Mouse (Mus musculus) intestine, embryonic 15.5 days (tissue): ENCODE data around the gene Clec4d. TPM values are rescaled to one million over a fixed set of nuclear protein-coding genes. Genes with fewer than 3 reads are reported as not detected.
"Not testable (repeated sequence)": the region's sequence is repeated elsewhere in the genome, so short reads cannot be mapped to it uniquely, and the experiment has no call there.

Experiments
- ATAC-seq: fragments of 200-750 bp; cut with Nextera tagmentation; 2 replicates; pipeline ENCODE4 v1.8.0; 2017; ENCODE audit warnings: moderate TSS enrichment, moderate library complexity
- H3K27ac ChIP-seq: fragments of 300-500 bp; sonication (generic); 2 replicates; pipeline ENCODE4 v1.5.1; 2015; ENCODE audit warnings: mild to moderate bottlenecking, inconsistent platforms
- H3K27me3 ChIP-seq: fragments of 300-500 bp; sonication (generic); replicated peaks from 2 replicates; pipeline ENCODE4 v1.6.1; 2015; ENCODE audit warnings: inconsistent platforms
- H3K36me3 ChIP-seq: fragments of 300-500 bp; sonication (generic); 2 replicates; pipeline ENCODE4 v1.6.1; 2015; ENCODE audit warnings: inconsistent platforms
- H3K4me1 ChIP-seq: fragments of 300-500 bp; sonication (generic); replicated peaks from 2 replicates; pipeline ENCODE4 v1.6.1; 2015; ENCODE audit warnings: inconsistent platforms
- H3K4me2 ChIP-seq: fragments of 300-500 bp; sonication (generic); replicated peaks from 2 replicates; pipeline ENCODE4 v1.6.1; 2015; ENCODE audit warnings: mild to moderate bottlenecking, inconsistent platforms
- H3K4me3 ChIP-seq: fragments of 300-500 bp; sonication (generic); replicated peaks from 2 replicates; pipeline ENCODE4 v1.5.1; 2015; ENCODE audit warnings: inconsistent platforms
- H3K9ac ChIP-seq: fragments of 300-500 bp; sonication (generic); 2 replicates; pipeline ENCODE4 v1.6.1; 2015; ENCODE audit warnings: inconsistent platforms
- H3K9me3 ChIP-seq: fragments of 300-500 bp; sonication (generic); 2 replicates; pipeline ENCODE4 v1.6.1; 2016; ENCODE audit warnings: inconsistent platforms
- WGBS: fragments of 180-500 bp; shearing (Covaris S2); methylation state at CpG from one replicate; pipeline ENCODE4 v1.1.7; 2015; 5-methylcytosine and 5-hydroxymethylcytosine counted together
- polyA plus RNA-seq: library from polyadenylated mRNA; unstranded; fragments of >200 nt; fragmentation: Nextera tagmentation; extraction: Ambion mirVana; gene quantifications from 2 replicates; pipeline ENCODE4 v1.2.1, GENCODE M21; 2015

The Clec4d gene
- 0.18 TPM in 1 of 2 replicates, not detected in the other for polyA plus RNA-seq

GRCm38 (mm10) chr6:123261555-123262161, at the start of gene Clec4d:
Gene Clec4d (plus strand): TSS chr6:123262111.
- Histone ChIP-seq H3K27ac (no peak within 1 kb of the TSS), H3K9me3 (no peaks in the 10 kb centered on the region), H3K4me1 (no peaks in the 10 kb centered on the region), H3K27me3 (no peaks in the 10 kb centered on the region), H3K9ac (no peak within 1 kb of the TSS), H3K4me3 (no peak within 1 kb of the TSS), H3K4me2 (no peak within 1 kb of the TSS), H3K36me3 (no peaks in the 10 kb centered on the region)
- 71% methylated on average over 4 of the region's 4 CpGs for WGBS
- ATAC-seq, result no peak

DNA sequence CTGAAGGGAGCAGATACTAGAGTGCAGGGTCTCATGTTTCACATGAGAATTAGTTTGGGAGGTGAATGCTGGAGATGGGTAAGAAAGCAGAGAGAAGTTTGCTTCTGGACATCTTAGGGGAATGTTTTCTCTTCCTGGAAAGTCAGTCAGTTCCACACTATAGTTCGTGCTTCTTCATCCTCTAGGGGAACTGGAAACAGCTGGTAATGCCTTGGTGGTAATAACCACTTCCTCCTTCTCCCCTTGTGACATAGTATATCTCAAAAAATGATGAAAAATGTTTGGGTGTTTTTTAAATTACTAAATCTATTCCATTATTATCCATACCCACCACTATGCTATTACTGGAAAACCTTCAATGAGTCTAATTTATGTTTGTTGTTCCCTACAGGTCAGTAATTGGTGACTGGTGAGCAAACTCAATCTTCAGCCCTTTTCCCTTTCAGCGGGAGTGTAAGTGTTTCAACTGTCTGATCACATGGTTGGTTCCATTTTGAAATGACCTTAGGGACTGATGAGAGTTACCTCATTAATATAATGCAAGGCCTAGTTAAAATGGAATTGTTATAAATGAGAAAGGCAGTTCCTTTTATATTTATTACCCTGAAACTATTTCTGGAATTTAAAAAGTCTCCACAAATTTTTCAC, 34.3 kb upstream of the Clec4d start:
- Histone ChIP-seq H3K4me1 (no peaks in the 10 kb centered on the region), H3K9me3 (no peaks in the 10 kb centered on the region), H3K36me3 (no peaks in the 10 kb centered on the region), H3K4me3 (no peak overlapping the region), H3K27me3 (no peaks in the 10 kb centered on the region), H3K27ac (no peak overlapping the region), H3K9ac (no peak overlapping the region), H3K4me2 (no peak overlapping the region)
- WGBS, result 44% methylated on average over 2 of the region's 2 CpGs
- no peak for ATAC-seq

- Histone ChIP-seq H3K27ac (no peak within 1 kb of the TSS), H3K4me2 (no peak within 1 kb of the TSS), H3K9ac (no peak within 1 kb of the TSS), H3K4me1 (no peaks in the 10 kb centered on the region), H3K9me3 (no peaks in the 10 kb centered on the region), H3K36me3 (no peaks in the 10 kb centered on the region), H3K27me3 (no peaks in the 10 kb centered on the region), H3K4me3 (no peak within 1 kb of the TSS)
- ATAC-seq, result no peak
- WGBS, result 47% methylated on average over 3 of the region's 3 CpGs
Measured at GRCm38 (mm10) chr6:123229644-123230043, 32.3 kb upstream of the Clec4d start, which contains the start of gene Clec4n. Gene Clec4n (plus strand): TSS chr6:123229843.

DNA sequence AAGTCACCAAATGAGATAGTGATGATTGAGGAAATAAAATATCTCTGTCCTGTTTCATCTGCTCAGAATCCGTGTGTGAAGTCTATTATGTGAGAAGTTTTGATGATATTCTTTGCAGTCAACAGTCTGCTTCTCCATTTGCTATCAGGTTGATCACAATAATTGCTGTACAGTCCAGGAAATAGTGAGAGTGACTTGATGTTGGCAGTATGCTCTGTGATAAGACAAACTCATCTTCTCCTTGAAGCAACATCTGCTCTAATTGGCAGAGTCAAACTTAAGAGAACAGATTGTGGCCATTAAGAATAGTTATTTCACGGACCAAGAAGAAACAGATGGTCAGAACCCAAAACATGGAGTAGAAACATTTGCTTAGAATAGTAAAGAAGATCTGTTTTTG, 30.8 kb upstream of the Clec4d start:
- no peaks in the 10 kb centered on the region for H3K27me3 ChIP-seq
- 56% methylated on average over 2 of the region's 2 CpGs for WGBS
- H3K36me3 ChIP-seq, result no peaks in the 10 kb centered on the region
- H3K27ac ChIP-seq, result no peak overlapping the region
- no peaks in the 10 kb centered on the region for H3K4me1 ChIP-seq
- no peak overlapping the region for H3K4me3 ChIP-seq
- H3K4me2 ChIP-seq, result no peak overlapping the region
- H3K9me3 ChIP-seq, result no peaks in the 10 kb centered on the region
- no peak for ATAC-seq
- no peak overlapping the region for H3K9ac ChIP-seq

GRCm38 (mm10) chr6:123237582-123237981, 24.3 kb upstream of the Clec4d start:
- Histone ChIP-seq H3K36me3 (no peaks in the 10 kb centered on the region), H3K9me3 (no peaks in the 10 kb centered on the region), H3K4me2 (no peak overlapping the region), H3K4me1 (no peaks in the 10 kb centered on the region), H3K4me3 (no peak overlapping the region), H3K9ac (no peak overlapping the region), H3K27me3 (no peaks in the 10 kb centered on the region), H3K27ac (no peak overlapping the region)
- ATAC-seq, result no peak

- Histone ChIP-seq H3K36me3 (no peaks in the 10 kb centered on the region), H3K4me1 (no peaks in the 10 kb centered on the region), H3K4me3 (no peak overlapping the region), H3K9ac (no peak overlapping the region), H3K27ac (no peak overlapping the region), H3K27me3 (no peaks in the 10 kb centered on the region), H3K4me2 (no peak overlapping the region), H3K9me3 (no peaks in the 10 kb centered on the region)
- WGBS, result 85% methylated on average over 5 of the region's 5 CpGs
- ATAC-seq, result no peak
Measured at GRCm38 (mm10) chr6:123244201-123244600, 17.7 kb upstream of the Clec4d start.

DNA sequence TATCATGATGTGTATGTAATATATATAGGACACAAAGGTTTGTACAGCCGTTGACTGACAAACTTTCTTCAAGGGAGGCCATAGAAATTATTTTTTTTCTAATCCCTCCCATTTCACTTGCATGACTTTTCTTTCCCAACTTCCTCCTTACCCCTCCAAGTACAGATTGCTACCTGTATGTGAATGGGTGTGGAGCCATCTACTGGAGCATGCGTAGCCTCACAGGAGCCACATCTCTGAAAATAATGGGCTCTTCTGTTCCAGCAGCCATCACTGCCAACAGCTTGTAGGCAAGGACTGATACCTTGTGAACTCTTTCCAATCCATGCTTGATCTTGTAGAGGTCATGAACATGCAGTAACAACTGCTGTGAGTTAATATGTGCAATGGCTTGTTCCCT, 13.0 kb upstream of the Clec4d start:
- H3K4me3 ChIP-seq, result not testable (repeated sequence)
- WGBS, result 79% methylated on average over 2 of the region's 2 CpGs

GRCm38 (mm10) chr6:123252735-123253134, 9.2 kb upstream of the Clec4d start:
- Histone ChIP-seq H3K27ac (no peak overlapping the region), H3K4me2 (no peak overlapping the region), H3K36me3 (no peaks in the 10 kb centered on the region), H3K9ac (no peak overlapping the region), H3K27me3 (no peaks in the 10 kb centered on the region), H3K9me3 (no peaks in the 10 kb centered on the region), H3K4me1 (no peaks in the 10 kb centered on the region), H3K4me3 (no peak overlapping the region)
- ATAC-seq, result no peak

More for the DNA sequence above, 13.0 kb upstream of the Clec4d start:
- not testable (repeated sequence) for ATAC-seq, H3K36me3 ChIP-seq, H3K9me3 ChIP-seq, H3K27me3 ChIP-seq, H3K27ac ChIP-seq, H3K4me2 ChIP-seq, H3K9ac ChIP-seq, H3K4me1 ChIP-seq

DNA sequence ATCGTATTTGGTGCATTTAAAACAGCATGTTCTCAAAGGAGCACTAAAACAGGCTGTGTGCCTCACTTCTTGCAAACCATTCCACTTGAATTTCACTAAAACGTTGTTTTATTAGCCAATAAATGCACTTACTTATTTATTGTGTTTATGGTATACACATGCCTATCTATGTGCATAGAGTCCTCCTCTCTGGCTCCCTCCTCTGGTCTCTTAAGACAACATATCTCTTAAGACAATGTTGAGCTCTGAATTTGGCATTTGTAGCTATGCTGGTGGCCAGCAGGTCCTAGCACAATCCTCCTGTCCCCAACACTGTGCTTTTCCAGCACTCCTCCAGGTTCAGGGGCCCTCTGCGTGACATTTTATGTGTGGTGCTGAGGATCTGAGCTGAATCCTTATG, 3.0 kb upstream of the Clec4d start:
- no peak for ATAC-seq
- H3K4me1 ChIP-seq, result no peaks in the 10 kb centered on the region
- H3K27ac ChIP-seq, result no peak overlapping the region
- H3K4me2 ChIP-seq, result no peak overlapping the region
- H3K9me3 ChIP-seq, result no peaks in the 10 kb centered on the region
- H3K9ac ChIP-seq, result no peak overlapping the region
- 68% methylated on average over 3 of the region's 3 CpGs for WGBS
- H3K36me3 ChIP-seq, result no peaks in the 10 kb centered on the region
- no peak overlapping the region for H3K4me3 ChIP-seq
- H3K27me3 ChIP-seq, result no peaks in the 10 kb centered on the region

- Histone ChIP-seq H3K27ac (no peak overlapping the region), H3K4me1 (no peaks in the 10 kb centered on the region), H3K27me3 (no peaks in the 10 kb centered on the region), H3K9me3 (no peaks in the 10 kb centered on the region), H3K4me3 (no peak overlapping the region), H3K4me2 (no peak overlapping the region), H3K36me3 (no peaks in the 10 kb centered on the region), H3K9ac (no peak overlapping the region)
- WGBS, result 82% methylated on average over 4 of the region's 4 CpGs
- no peak for ATAC-seq
Measured at GRCm38 (mm10) chr6:123259889-123260603, 1.9 kb upstream of the Clec4d start.

DNA sequence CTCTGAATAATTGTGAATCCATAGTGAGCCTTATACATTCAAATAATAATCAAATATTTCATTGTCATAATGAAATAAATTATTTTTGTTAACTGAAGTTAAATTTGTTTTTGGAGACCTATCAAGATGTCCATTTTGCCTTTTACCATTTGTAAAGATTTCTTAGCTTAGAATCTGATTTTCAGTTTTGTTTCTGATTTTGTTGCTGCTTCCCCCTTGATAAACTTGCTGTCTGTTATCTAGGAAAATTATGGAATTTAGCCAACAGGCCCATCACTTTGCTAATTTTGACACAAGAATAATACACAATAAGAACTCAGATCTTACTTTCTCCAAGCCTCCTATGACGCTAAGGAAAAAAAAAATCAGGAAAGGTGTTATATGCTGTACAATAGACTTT, 1.0 kb upstream of the Clec4d start:
- no peak for ATAC-seq
- no peaks in the 10 kb centered on the region for H3K9me3 ChIP-seq
- H3K4me2 ChIP-seq, result no peak overlapping the region
- no peak overlapping the region for H3K27ac ChIP-seq
- H3K36me3 ChIP-seq, result no peaks in the 10 kb centered on the region
- no peaks in the 10 kb centered on the region for H3K27me3 ChIP-seq
- 92% methylated on average over 1 of the region's 1 CpGs for WGBS
- no peak overlapping the region for H3K4me3 ChIP-seq
- H3K9ac ChIP-seq, result no peak overlapping the region
- no peaks in the 10 kb centered on the region for H3K4me1 ChIP-seq

GRCm38 (mm10) chr6:123264194-123264593, 2.3 kb downstream of the Clec4d start:
- no peak overlapping the region for H3K4me2 ChIP-seq
- no peaks in the 10 kb centered on the region for H3K36me3 ChIP-seq
- H3K27me3 ChIP-seq, result no peaks in the 10 kb centered on the region
- ATAC-seq, result no peak
- no peak overlapping the region for H3K27ac ChIP-seq
- WGBS, result 86% methylated on average over 3 of the region's 3 CpGs
- H3K9me3 ChIP-seq, result no peaks in the 10 kb centered on the region
- H3K4me3 ChIP-seq, result no peak overlapping the region
- H3K9ac ChIP-seq, result no peak overlapping the region
- H3K4me1 ChIP-seq, result no peaks in the 10 kb centered on the region

GRCm38 (mm10) chr6:123265809-123266208, 3.9 kb downstream of the Clec4d start:
- no peak for ATAC-seq
- WGBS, result 86% methylated on average over 4 of the region's 4 CpGs
- Histone ChIP-seq H3K27ac (no peak overlapping the region), H3K4me1 (no peaks in the 10 kb centered on the region), H3K4me2 (no peak overlapping the region), H3K9me3 (no peaks in the 10 kb centered on the region), H3K27me3 (no peaks in the 10 kb centered on the region), H3K9ac (no peak overlapping the region), H3K36me3 (no peaks in the 10 kb centered on the region), H3K4me3 (no peak overlapping the region)
